Comparison of ENCODE assay signal across 8 mouse cellular contexts in genomic region chr13:38036343-38037043, GRCm38 (mm10). TPM values are rescaled to one million over a fixed set of nuclear protein-coding genes. Genes with fewer than 3 reads are reported as not detected.
A peak's percentile ranks its signal among the peaks of the same experiment; 100 is the strongest.
DNase-seq lines count a peak whose midpoint lies in the region; ATAC-seq and TF ChIP-seq lines count a peak whose summit lies in the region.

Riok1 (plus strand) TSS chr13:38036995.

- peak within 1 kb of the TSS; percentile 79 for H3K9ac ChIP-seq in hindbrain, embryonic 16.5 days (ENCODE audit: low read depth, low read length)

- H3K79me2 ChIP-seq in myocyte (ENCODE audit: control insufficient read depth, insufficient read depth): peaks cover 23% of the 10 kb centered on the region

- H3K4me2 ChIP-seq in hindbrain, embryonic 16.5 days (ENCODE audit: low read length): peak within 1 kb of the TSS; percentile 88
- peak within 1 kb of the TSS; percentile 86 for H3K4me2 ChIP-seq in myocyte (ENCODE audit: low read depth)

- peak within 1 kb of the TSS; percentile 39 for H3ac ChIP-seq in myocyte (ENCODE audit: control insufficient read depth, insufficient read length)

- H3K27me3 ChIP-seq in erythroblast, embryonic 14.5 days (ENCODE audit: control insufficient read depth): no peaks in the 10 kb centered on the region
- no peaks in the 10 kb centered on the region for H3K27me3 ChIP-seq in hindbrain, embryonic 16.5 days (replicated peaks; ENCODE audit: control insufficient read depth, insufficient read depth, low read length)
- no peaks in the 10 kb centered on the region for H3K27me3 ChIP-seq in myocyte (ENCODE audit: control insufficient read depth, insufficient read depth, insufficient read length)

- no peaks in the 10 kb centered on the region; the same call in 1 of the 2 replicates for H3K9me3 ChIP-seq in erythroblast, embryonic 14.5 days (ENCODE audit: control insufficient read depth, low read length)
- no peaks in the 10 kb centered on the region for H3K9me3 ChIP-seq in hindbrain, embryonic 16.5 days (ENCODE audit: control insufficient read depth, low read length)

- WGBS in hindbrain, embryonic 16.5 days: 13% methylated on average over 37 of the region's 37 CpGs

- peak; percentile 22 to 23 for DNase-seq in right cerebral cortex, postnatal 10 days (ENCODE audit: low spot score in 2 of 2)
- no peak for DNase-seq in right cerebral cortex, postnatal 14 days
- DNase-seq in adrenal gland, postnatal 36 days: peak in 1 of 2 experiments; percentile 22
- DNase-seq in liver: peak; percentile 30
- no peak for DNase-seq in ovary, postnatal 14 days (ENCODE audit: low spot score)

- peaks cover 25% of the 10 kb centered on the region for H3K36me3 ChIP-seq in erythroblast, embryonic 14.5 days (ENCODE audit: control insufficient read depth)
- H3K36me3 ChIP-seq in hindbrain, embryonic 16.5 days (ENCODE audit: control insufficient read depth, insufficient read depth, low read length): no peaks in the 10 kb centered on the region
- H3K36me3 ChIP-seq in myocyte (ENCODE audit: control insufficient read depth, insufficient read depth): peaks cover 8% of the 10 kb centered on the region

- peaks cover 38% of the 10 kb centered on the region for H3K4me1 ChIP-seq in erythroblast, embryonic 14.5 days (ENCODE audit: control insufficient read depth)
- peaks cover 20% of the 10 kb centered on the region for H3K4me1 ChIP-seq in hindbrain, embryonic 16.5 days (ENCODE audit: control insufficient read depth, insufficient read depth, low read depth, low read length)

- TF ChIP-seq POLR2A in myocyte (IDR thresholded peaks at IDR 0.05; ENCODE audit: insufficient read length, low read depth): no peak

- peak within 1 kb of the TSS; percentile 87 for H3K27ac ChIP-seq in hindbrain, embryonic 16.5 days (ENCODE audit: low read depth, low read length)

- peak within 1 kb of the TSS; percentile 79 for H3K4me3 ChIP-seq in erythroblast, embryonic 14.5 days (replicated peaks)
- peak within 1 kb of the TSS; percentile 84 for H3K4me3 ChIP-seq in hindbrain, embryonic 16.5 days (ENCODE audit: low read length)
- H3K4me3 ChIP-seq in myocyte: peak within 1 kb of the TSS; percentile 99

- ATAC-seq in hindbrain, embryonic 16.5 days: peak; percentile 77; the same call in 1 of the 2 replicates

TF ChIP-seq in myocyte, 11 proteins besides CTCF, POLR2A, EP300 and RAD21:
- TF ChIP-seq TCF3 (IDR thresholded peaks at IDR 0.05; ENCODE audit: insufficient read length, low read depth) (no peak), MYOD1 (IDR thresholded peaks at IDR 0.05; ENCODE audit: control insufficient read depth in 1 of 3, insufficient read length in 2 of 3, low read depth in 2 of 3) (peak in 1 of 3 experiments; percentile 14), MYOG (IDR thresholded peaks at IDR 0.05; ENCODE audit: control insufficient read depth in 1 of 3, insufficient read depth in 1 of 3, insufficient read length in 2 of 3, low read depth in 2 of 3) (peak in 1 of 3 experiments; percentile 3)

RNA-seq across cellular contexts. Expression of gene Riok1, which starts in this region (rescaled TPM):
- 10 to 100 TPM; 29.6 to 31.0 TPM for total RNA-seq in adrenal gland, postnatal 36 days (2021)
- 0.90 and 1.2 TPM in 2 replicates for polyA plus RNA-seq in erythroblast, embryonic 14.5 days (2012)
- polyA plus RNA-seq in hindbrain, embryonic 16.5 days (2015; fragmentation: Nextera tagmentation; extraction: Ambion mirVana): 47.0 and 50.1 TPM in 2 replicates
- polyA plus RNA-seq in myocyte (2012; fragmentation: generic; extraction: Trizol): 9.9 TPM

Comparison
In these comparisons a context has a peak if more than half of its experiments do, and no peak if none do; other contexts are left out.
1. DNase-seq: peak in right cerebral cortex, postnatal 10 days (2 of 2) and liver (single experiment); none in right cerebral cortex, postnatal 14 days (single experiment) and ovary, postnatal 14 days (single experiment).
2. Peak in every context shown above with its lines, with median percentiles within 50 percentile points of each other: H3K4me3 ChIP-seq.